In genomic region chr8:69893863-69894262, GRCm38 (mm10) we compare ENCODE assay signal across 8 mouse cellular contexts. TPM values are rescaled to one million over a fixed set of nuclear protein-coding genes. Genes with fewer than 3 reads are reported as not detected.
DNase-seq lines count a peak whose midpoint lies in the region; ATAC-seq and TF ChIP-seq lines count a peak whose summit lies in the region.

No protein-coding gene starts in this region.

- peak; percentile 71 for DNase-seq in layer of hippocampus, adult 11-12 months (ENCODE audit: low spot score)
- DNase-seq in layer of hippocampus, adult 9-10 months (ENCODE audit: low spot score): no peak
- DNase-seq in ES-E14 (ENCODE audit: low read depth, low spot score): peak; percentile 89
- peak; percentile 62 for DNase-seq in c-Kit-positive CD71-positive TER-119-positive erythroid progenitor cells, embryonic 14.5 days (ENCODE audit: low spot score)
- DNase-seq in left cerebral cortex, postnatal 14 days (ENCODE audit: low spot score in 2 of 2): peak; percentile 63 to 90
- no peak for DNase-seq in Muller cell, postnatal 12 days (ENCODE audit: inconsistent ontology term)

- H3K36me3 ChIP-seq in ES-E14 (ENCODE audit: control insufficient read depth, insufficient read depth, low read length, poor library complexity, severe bottlenecking): peaks cover 24% of the 10 kb centered on the region
- peaks cover 40% of the 10 kb centered on the region for H3K36me3 ChIP-seq in forebrain, embryonic 13.5 days (ENCODE audit: poor library complexity, severe bottlenecking)

- H3K27me3 ChIP-seq in forebrain, embryonic 13.5 days: peaks cover 21% of the 10 kb centered on the region

- no peak overlapping the region for H3K4me2 ChIP-seq in forebrain, embryonic 13.5 days

- H3K9me3 ChIP-seq in ES-E14 (ENCODE audit: control insufficient read depth, insufficient read depth, low read depth, low read length): no peaks in the 10 kb centered on the region
- H3K9me3 ChIP-seq in forebrain, embryonic 13.5 days (replicated peaks): no peaks in the 10 kb centered on the region

- H3K9ac ChIP-seq in ES-E14 (ENCODE audit: insufficient read depth, low read depth, low read length, poor library complexity, severe bottlenecking): no peak overlapping the region
- no peak overlapping the region for H3K9ac ChIP-seq in forebrain, embryonic 13.5 days

- WGBS in forebrain, embryonic 13.5 days: 20% methylated on average over 17 of the region's 17 CpGs

- H3K27ac ChIP-seq in ES-E14 (ENCODE audit: insufficient read depth, low read depth, low read length, poor library complexity, severe bottlenecking): no peak overlapping the region
- H3K27ac ChIP-seq in forebrain, embryonic 13.5 days: no peak overlapping the region

- in situ Hi-C loops in ES-E14 (cut with MboI; ENCODE audit: low sequenced_read_pairs in 2 of 2, unreplicated experiment in 2 of 2): no loop called here

- peak; percentile 10; the same call in 1 of the 2 replicates for ATAC-seq in forebrain, embryonic 13.5 days
- ATAC-seq in megakaryocyte-erythroid progenitor cell, adult 5-6 weeks (replicated peaks; ENCODE audit: low FRiP score, low TSS enrichment, poor library complexity, severe bottlenecking): peak; percentile 46; the same call in 1 of the 2 replicates

- H3K4me1 ChIP-seq in ES-E14 (ENCODE audit: control insufficient read depth in 2 of 2, insufficient read depth in 2 of 2, low read length in 2 of 2, poor library complexity in 1 of 2): peaks cover 8 to 18% of the 10 kb centered on the region in 2 experiments; a peak in 2 of 4 replicates
- peaks cover 57% of the 10 kb centered on the region for H3K4me1 ChIP-seq in forebrain, embryonic 13.5 days

- intact Hi-C loops in left cerebral cortex, postnatal 14 days (cut with DNase I): no loop called here

- no peak overlapping the region for H3K4me3 ChIP-seq in ES-E14 (ENCODE audit: insufficient read depth in 1 of 2, low read depth in 1 of 2, low read length in 2 of 2, poor library complexity in 1 of 2, severe bottlenecking in 1 of 2)
- H3K4me3 ChIP-seq in forebrain, embryonic 13.5 days: no peak overlapping the region

TF ChIP-seq in ES-E14, 5 proteins besides CTCF, POLR2A, EP300 and RAD21:
- TF ChIP-seq HCFC1 (IDR thresholded peaks at IDR 0.05; ENCODE audit: borderline replicate concordance, insufficient read depth, low read length) (no peak), ZNF384 (IDR thresholded peaks at IDR 0.05; ENCODE audit: low read depth, low read length) (no peak), ZC3H11A (IDR thresholded peaks at IDR 0.05; ENCODE audit: borderline replicate concordance, low read depth, low read length) (no peak), MAFK (IDR thresholded peaks at IDR 0.05; ENCODE audit: insufficient read depth, low read depth, low read length) (no peak), CHD2 (IDR thresholded peaks at IDR 0.05; ENCODE audit: low read depth, low read length) (no peak)

RNA-seq across cellular contexts. Expression of gene Cilp2, which starts 6.4 kb away (rescaled TPM):
- 7.3 and 10.7 TPM in 2 replicates for total RNA-seq in ES-E14 (2012; rRNA removed)
- polyA plus RNA-seq in forebrain, embryonic 13.5 days (2015; fragmentation: Nextera tagmentation; extraction: Ambion mirVana): 1.1 and 1.3 TPM in 2 replicates
- total RNA-seq in left cerebral cortex, postnatal 14 days (2021): 1 to 10 TPM; 1.9 to 2.2 TPM
- not detected in 2 replicates for total RNA-seq in megakaryocyte-erythroid progenitor cell, adult 5-6 weeks (2014; fragmentation: Nextera tagmentation)
- total RNA-seq in megakaryocyte-erythroid progenitor cell, adult 5-6 weeks (2017): not detected in 2 replicates

RNA-seq across cellular contexts. Expression of gene Tssk6, which starts 8.1 kb away (rescaled TPM):
- 2.5 and 4.0 TPM in 2 replicates for total RNA-seq in ES-E14 (2012; rRNA removed)
- polyA plus RNA-seq in forebrain, embryonic 13.5 days (2015; fragmentation: Nextera tagmentation; extraction: Ambion mirVana): 2.5 and 3.4 TPM in 2 replicates
- under 1 TPM in 1 of 2 experiments, not detected in 1; 0.34 TPM for total RNA-seq in left cerebral cortex, postnatal 14 days (2021)
- 1.4 TPM in 1 of 2 replicates, not detected in the other for total RNA-seq in megakaryocyte-erythroid progenitor cell, adult 5-6 weeks (2014; fragmentation: Nextera tagmentation)
- 0.15 TPM in 1 of 2 replicates, not detected in the other for total RNA-seq in megakaryocyte-erythroid progenitor cell, adult 5-6 weeks (2017)

RNA-seq across cellular contexts. Expression of gene Ndufa13, which starts 8.5 kb away (rescaled TPM):
- 146 and 243 TPM in 2 replicates for total RNA-seq in ES-E14 (2012; rRNA removed)
- polyA plus RNA-seq in forebrain, embryonic 13.5 days (2015; fragmentation: Nextera tagmentation; extraction: Ambion mirVana): 172 and 183 TPM in 2 replicates
- total RNA-seq in left cerebral cortex, postnatal 14 days (2021): 100 to 1,000 TPM; 126 to 135 TPM
- total RNA-seq in megakaryocyte-erythroid progenitor cell, adult 5-6 weeks (2014; fragmentation: Nextera tagmentation): 110 and 122 TPM in 2 replicates
- total RNA-seq in megakaryocyte-erythroid progenitor cell, adult 5-6 weeks (2017): 91.6 and 99.6 TPM in 2 replicates

RNA-seq across cellular contexts. Expression of gene Yjefn3, which starts 8.6 kb away (rescaled TPM):
- 7.0 and 8.5 TPM in 2 replicates for total RNA-seq in ES-E14 (2012; rRNA removed)
- polyA plus RNA-seq in forebrain, embryonic 13.5 days (2015; fragmentation: Nextera tagmentation; extraction: Ambion mirVana): 7.2 and 7.9 TPM in 2 replicates
- 10 to 100 TPM; 23.4 to 29.8 TPM for total RNA-seq in left cerebral cortex, postnatal 14 days (2021)
- not detected in 2 replicates for total RNA-seq in megakaryocyte-erythroid progenitor cell, adult 5-6 weeks (2014; fragmentation: Nextera tagmentation)
- total RNA-seq in megakaryocyte-erythroid progenitor cell, adult 5-6 weeks (2017): not detected in 2 replicates

Comparison
In these comparisons a context has a peak if more than half of its experiments do, and no peak if none do; other contexts are left out.
1. DNase-seq: peak in layer of hippocampus, adult 11-12 months (single experiment), ES-E14 (single experiment), c-Kit-positive CD71-positive TER-119-positive erythroid progenitor cells, embryonic 14.5 days (single experiment) and left cerebral cortex, postnatal 14 days (2 of 2); none in layer of hippocampus, adult 9-10 months (single experiment) and Muller cell, postnatal 12 days (single experiment).